ENCODE assay signal across 13 mouse cellular contexts in the genomic region with DNA sequence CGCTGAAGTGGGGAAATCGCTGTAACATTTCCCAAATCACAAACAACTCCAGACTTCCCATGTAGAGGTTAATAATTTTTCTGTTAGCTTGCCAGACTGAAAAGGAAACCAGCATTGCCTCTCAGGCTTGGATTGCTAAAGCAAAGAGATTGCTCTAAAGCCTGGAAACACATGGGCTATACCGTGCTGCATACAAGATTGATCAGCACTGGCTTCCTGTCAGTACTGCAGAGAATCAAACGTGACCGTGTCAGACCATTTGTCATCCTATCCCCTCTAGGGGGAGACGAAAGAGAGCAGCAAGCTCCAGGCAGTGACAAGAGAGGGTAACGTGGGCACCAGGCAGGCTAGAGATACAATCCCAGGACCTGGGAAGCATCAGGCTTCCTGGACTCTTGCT. TPM values are rescaled to one million over a fixed set of nuclear protein-coding genes. Genes with fewer than 3 reads are reported as not detected.
DNase-seq lines count a peak whose midpoint lies in the region; ATAC-seq and TF ChIP-seq lines count a peak whose summit lies in the region.
"Had no signal": no experiment of that assay in that cellular context is flagged by ENCODE, and none has a peak within 500 bp of the region (broad histone marks: within the 10 kb centered on the region; RNA-seq: fewer than 3 reads in every experiment).

No protein-coding gene starts in this region.

- H3K36me3 ChIP-seq in forebrain, postnatal 0 days (ENCODE audit: insufficient read depth), result no peaks in the 10 kb centered on the region
- no peaks in the 10 kb centered on the region for H3K36me3 ChIP-seq in forebrain, embryonic 12.5 days (replicated peaks)
- no peaks in the 10 kb centered on the region for H3K36me3 ChIP-seq in midbrain, postnatal 0 days (ENCODE audit: insufficient read depth, low read length)
- no peaks in the 10 kb centered on the region for H3K36me3 ChIP-seq in midbrain, embryonic 13.5 days
- H3K36me3 ChIP-seq in intestine, postnatal 0 days (ENCODE audit: control insufficient read depth, insufficient read depth), result no peaks in the 10 kb centered on the region
- H3K36me3 ChIP-seq in midbrain, embryonic 11.5 days (ENCODE audit: control insufficient read depth, insufficient read depth, low read length), result no peaks in the 10 kb centered on the region
- H3K36me3 ChIP-seq: heart, embryonic 12.5 days had no signal

- H3K9ac ChIP-seq in forebrain, postnatal 0 days, result no peak overlapping the region
- no peak overlapping the region for H3K9ac ChIP-seq in forebrain, embryonic 12.5 days
- no peak overlapping the region for H3K9ac ChIP-seq in midbrain, postnatal 0 days (replicated peaks; ENCODE audit: low read length, poor library complexity, severe bottlenecking)
- no peak overlapping the region for H3K9ac ChIP-seq in midbrain, embryonic 13.5 days (replicated peaks)
- no peak overlapping the region for H3K9ac ChIP-seq in intestine, postnatal 0 days (ENCODE audit: low read depth, low read length)
- H3K9ac ChIP-seq in midbrain, embryonic 11.5 days (ENCODE audit: low read length), result no peak overlapping the region
- H3K9ac ChIP-seq: heart, embryonic 12.5 days had no signal

- no peak overlapping the region for H3K27ac ChIP-seq in forebrain, postnatal 0 days (ENCODE audit: low read depth, low read length)
- no peak overlapping the region for H3K27ac ChIP-seq in forebrain, embryonic 12.5 days
- no peak overlapping the region for H3K27ac ChIP-seq in midbrain, postnatal 0 days (ENCODE audit: low read depth, low read length)
- no peak overlapping the region for H3K27ac ChIP-seq in midbrain, embryonic 13.5 days
- H3K27ac ChIP-seq in intestine, postnatal 0 days (ENCODE audit: low read depth, low read length), result no peak overlapping the region
- no peak overlapping the region for H3K27ac ChIP-seq in midbrain, embryonic 11.5 days (ENCODE audit: low read depth, low read length)

- H3K4me3 ChIP-seq in forebrain, postnatal 0 days (ENCODE audit: low read depth, low read length), result no peak overlapping the region
- no peak overlapping the region for H3K4me3 ChIP-seq in forebrain, embryonic 12.5 days (replicated peaks)
- no peak overlapping the region for H3K4me3 ChIP-seq in midbrain, postnatal 0 days (ENCODE audit: low read depth, low read length)
- no peak overlapping the region for H3K4me3 ChIP-seq in midbrain, embryonic 13.5 days (replicated peaks)
- H3K4me3 ChIP-seq in intestine, postnatal 0 days (ENCODE audit: low read depth, low read length), result no peak overlapping the region
- no peak overlapping the region for H3K4me3 ChIP-seq in midbrain, embryonic 11.5 days (ENCODE audit: low read depth, low read length)
- H3K4me3 ChIP-seq: heart, embryonic 12.5 days; megakaryocyte, embryonic 14.5 days had no signal

- no peaks in the 10 kb centered on the region for H3K27me3 ChIP-seq in forebrain, postnatal 0 days (ENCODE audit: insufficient read depth, low read length)
- peaks cover 2% of the 10 kb centered on the region; the same call in 1 of the 2 replicates for H3K27me3 ChIP-seq in forebrain, embryonic 12.5 days
- H3K27me3 ChIP-seq in midbrain, postnatal 0 days (ENCODE audit: insufficient read depth, low read length), result no peaks in the 10 kb centered on the region
- H3K27me3 ChIP-seq in midbrain, embryonic 13.5 days, result no peaks in the 10 kb centered on the region
- no peaks in the 10 kb centered on the region for H3K27me3 ChIP-seq in intestine, postnatal 0 days (replicated peaks; ENCODE audit: control insufficient read depth, insufficient read depth, low read length)
- no peaks in the 10 kb centered on the region for H3K27me3 ChIP-seq in midbrain, embryonic 11.5 days (ENCODE audit: control insufficient read depth, insufficient read depth, low read length)
- H3K27me3 ChIP-seq: heart, embryonic 12.5 days had no signal

- TF ChIP-seq CTCF in forebrain, postnatal 0 days (IDR thresholded peaks at IDR 0.05; ENCODE audit: low read depth), result peak; percentile 35
- peak; percentile 34 for TF ChIP-seq CTCF in midbrain, postnatal 0 days (IDR thresholded peaks at IDR 0.05)
- TF ChIP-seq CTCF in intestine, postnatal 0 days (IDR thresholded peaks at IDR 0.05; ENCODE audit: low read depth), result peak; percentile 37; the same call in 1 of the 2 replicates

- no peak for ATAC-seq in forebrain, postnatal 0 days
- no peak for ATAC-seq in forebrain, embryonic 12.5 days (ENCODE audit: low FRiP score)
- no peak for ATAC-seq in midbrain, postnatal 0 days (ENCODE audit: low FRiP score)
- no peak for ATAC-seq in midbrain, embryonic 13.5 days
- no peak for ATAC-seq in intestine, postnatal 0 days
- ATAC-seq in midbrain, embryonic 11.5 days (ENCODE audit: low FRiP score), result no peak

- DNase-seq in forebrain, postnatal 0 days, result peak; percentile 8
- peak; percentile 32 for DNase-seq in midbrain, postnatal 0 days (ENCODE audit: low spot score)
- DNase-seq in thymus, postnatal 4 days, result peak; percentile 40
- DNase-seq in frontal cortex, postnatal 36 days (ENCODE audit: low spot score in 2 of 2), result no peak
- no peak for DNase-seq in midbrain, embryonic 11.5 days (ENCODE audit: low spot score, missing footprints)
- DNase-seq: adrenal gland, postnatal 36 days; layer of hippocampus, adult 9-11 months had no signal

- H3K4me1 ChIP-seq in forebrain, postnatal 0 days (ENCODE audit: insufficient read depth), result no peaks in the 10 kb centered on the region
- H3K4me1 ChIP-seq in forebrain, embryonic 12.5 days, result peaks cover 4% of the 10 kb centered on the region
- H3K4me1 ChIP-seq in midbrain, postnatal 0 days (ENCODE audit: insufficient read depth, low read length), result no peaks in the 10 kb centered on the region
- 0 out of 2 replicates have a peak, but pooled peaks cover 3% of the 10 kb centered on the region for H3K4me1 ChIP-seq in midbrain, embryonic 13.5 days (replicated peaks)
- H3K4me1 ChIP-seq in intestine, postnatal 0 days (replicated peaks; ENCODE audit: control insufficient read depth, insufficient read depth, low read length), result peaks cover 3% of the 10 kb centered on the region; the same call in 1 of the 2 replicates
- H3K4me1 ChIP-seq in midbrain, embryonic 11.5 days (ENCODE audit: control insufficient read depth, insufficient read depth, low read length), result no peaks in the 10 kb centered on the region

- H3K4me2 ChIP-seq in forebrain, postnatal 0 days (ENCODE audit: low read depth), result no peak overlapping the region
- H3K4me2 ChIP-seq in forebrain, embryonic 12.5 days, result no peak overlapping the region
- no peak overlapping the region for H3K4me2 ChIP-seq in midbrain, postnatal 0 days (ENCODE audit: low read depth, low read length, poor library complexity, severe bottlenecking)
- no peak overlapping the region for H3K4me2 ChIP-seq in midbrain, embryonic 13.5 days (replicated peaks)
- H3K4me2 ChIP-seq in intestine, postnatal 0 days (replicated peaks; ENCODE audit: low read depth), result no peak overlapping the region
- H3K4me2 ChIP-seq in midbrain, embryonic 11.5 days, result no peak overlapping the region
- H3K4me2 ChIP-seq: heart, embryonic 12.5 days had no signal

- 23% methylated on average over 7 of the region's 7 CpGs for WGBS in forebrain, postnatal 0 days
- 23% methylated on average over 7 of the region's 7 CpGs for WGBS in forebrain, embryonic 12.5 days
- WGBS in midbrain, postnatal 0 days, result 22% methylated on average over 7 of the region's 7 CpGs
- 24% methylated on average over 7 of the region's 7 CpGs for WGBS in midbrain, embryonic 13.5 days
- 21% methylated on average over 7 of the region's 7 CpGs for WGBS in intestine, postnatal 0 days
- 25% methylated on average over 7 of the region's 7 CpGs for WGBS in midbrain, embryonic 11.5 days

- H3K9me3 ChIP-seq in forebrain, postnatal 0 days (ENCODE audit: low read length), result no peaks in the 10 kb centered on the region
- H3K9me3 ChIP-seq in forebrain, embryonic 12.5 days, result no peaks in the 10 kb centered on the region
- H3K9me3 ChIP-seq in midbrain, postnatal 0 days (ENCODE audit: low read length), result no peaks in the 10 kb centered on the region
- no peaks in the 10 kb centered on the region for H3K9me3 ChIP-seq in midbrain, embryonic 13.5 days
- no peaks in the 10 kb centered on the region for H3K9me3 ChIP-seq in intestine, postnatal 0 days (ENCODE audit: control insufficient read depth)
- H3K9me3 ChIP-seq in midbrain, embryonic 11.5 days (ENCODE audit: control insufficient read depth, low read length), result no peaks in the 10 kb centered on the region
- H3K9me3 ChIP-seq: heart, embryonic 12.5 days; megakaryocyte, embryonic 14.5 days had no signal

RNA-seq across cellular contexts. Expression of gene Gstt1, which starts 7.6 kb away (rescaled TPM):
- 19.2 and 22.8 TPM in 2 replicates for total RNA-seq in forebrain, postnatal 0 days (2014; rRNA removed)
- 18.6 and 21.3 TPM in 2 replicates for polyA plus RNA-seq in forebrain, postnatal 0 days (2015; fragmentation: Nextera tagmentation; extraction: Ambion mirVana)
- 4.9 and 6.3 TPM in 2 replicates for polyA plus RNA-seq in forebrain, embryonic 12.5 days (2016; fragmentation: Nextera tagmentation; extraction: Ambion mirVana)
- total RNA-seq in midbrain, postnatal 0 days (2014; rRNA removed), result 22.6 and 37.1 TPM in 2 replicates
- polyA plus RNA-seq in midbrain, postnatal 0 days (2015; fragmentation: Nextera tagmentation; extraction: Ambion mirVana), result 21.4 and 26.2 TPM in 2 replicates
- 4.8 and 5.5 TPM in 2 replicates for polyA plus RNA-seq in midbrain, embryonic 13.5 days (2015; fragmentation: Nextera tagmentation; extraction: Ambion mirVana)
- polyA plus RNA-seq in intestine, postnatal 0 days (2015; fragmentation: Nextera tagmentation; extraction: Ambion mirVana), result 11.6 and 14.4 TPM in 2 replicates
- 4.9 and 6.1 TPM in 2 replicates for polyA plus RNA-seq in midbrain, embryonic 11.5 days (2014; fragmentation: Nextera tagmentation; extraction: Ambion mirVana)

RNA-seq across cellular contexts. Expression of gene Gstt3, which starts 9.6 kb away (rescaled TPM):
- total RNA-seq in forebrain, postnatal 0 days (2014; rRNA removed), result 1.7 and 2.3 TPM in 2 replicates
- 1.8 and 2.2 TPM in 2 replicates for polyA plus RNA-seq in forebrain, postnatal 0 days (2015; fragmentation: Nextera tagmentation; extraction: Ambion mirVana)
- polyA plus RNA-seq in forebrain, embryonic 12.5 days (2016; fragmentation: Nextera tagmentation; extraction: Ambion mirVana), result 1.5 and 2.1 TPM in 2 replicates
- 3.6 and 7.7 TPM in 2 replicates for total RNA-seq in midbrain, postnatal 0 days (2014; rRNA removed)
- polyA plus RNA-seq in midbrain, postnatal 0 days (2015; fragmentation: Nextera tagmentation; extraction: Ambion mirVana), result 2.5 and 2.8 TPM in 2 replicates
- 0.30 and 0.61 TPM in 2 replicates for polyA plus RNA-seq in midbrain, embryonic 13.5 days (2015; fragmentation: Nextera tagmentation; extraction: Ambion mirVana)
- 47.7 and 51.5 TPM in 2 replicates for polyA plus RNA-seq in intestine, postnatal 0 days (2015; fragmentation: Nextera tagmentation; extraction: Ambion mirVana)
- polyA plus RNA-seq in midbrain, embryonic 11.5 days (2014; fragmentation: Nextera tagmentation; extraction: Ambion mirVana), result 1.0 and 1.2 TPM in 2 replicates

RNA-seq across cellular contexts. Expression of gene Gm20441, which starts 10.0 kb away (rescaled TPM):
- not detected in 2 replicates for total RNA-seq in forebrain, postnatal 0 days (2014; rRNA removed)
- not detected in 2 replicates for polyA plus RNA-seq in forebrain, postnatal 0 days (2015; fragmentation: Nextera tagmentation; extraction: Ambion mirVana)
- polyA plus RNA-seq in forebrain, embryonic 12.5 days (2016; fragmentation: Nextera tagmentation; extraction: Ambion mirVana), result not detected in 2 replicates
- not detected in 2 replicates for total RNA-seq in midbrain, postnatal 0 days (2014; rRNA removed)
- polyA plus RNA-seq in midbrain, postnatal 0 days (2015; fragmentation: Nextera tagmentation; extraction: Ambion mirVana), result not detected in 2 replicates
- polyA plus RNA-seq in midbrain, embryonic 13.5 days (2015; fragmentation: Nextera tagmentation; extraction: Ambion mirVana), result not detected in 2 replicates
- 0.42 and 0.76 TPM in 2 replicates for polyA plus RNA-seq in intestine, postnatal 0 days (2015; fragmentation: Nextera tagmentation; extraction: Ambion mirVana)
- polyA plus RNA-seq in midbrain, embryonic 11.5 days (2014; fragmentation: Nextera tagmentation; extraction: Ambion mirVana), result not detected in 2 replicates
- polyA plus RNA-seq: C2C12; heart, embryonic 12.5 days had no signal

RNA-seq across cellular contexts. Expression of gene Ddt, which starts 17.6 kb away (rescaled TPM):
- 33.3 and 39.7 TPM in 2 replicates for total RNA-seq in forebrain, postnatal 0 days (2014; rRNA removed)
- polyA plus RNA-seq in forebrain, postnatal 0 days (2015; fragmentation: Nextera tagmentation; extraction: Ambion mirVana), result 78.2 and 79.4 TPM in 2 replicates
- polyA plus RNA-seq in forebrain, embryonic 12.5 days (2016; fragmentation: Nextera tagmentation; extraction: Ambion mirVana), result 81.8 TPM in 2 replicates
- 71.1 and 72.9 TPM in 2 replicates for total RNA-seq in midbrain, postnatal 0 days (2014; rRNA removed)
- 92.9 and 102 TPM in 2 replicates for polyA plus RNA-seq in midbrain, postnatal 0 days (2015; fragmentation: Nextera tagmentation; extraction: Ambion mirVana)
- 83.7 and 87.8 TPM in 2 replicates for polyA plus RNA-seq in midbrain, embryonic 13.5 days (2015; fragmentation: Nextera tagmentation; extraction: Ambion mirVana)
- 122 and 129 TPM in 2 replicates for polyA plus RNA-seq in intestine, postnatal 0 days (2015; fragmentation: Nextera tagmentation; extraction: Ambion mirVana)
- 89.8 and 94.7 TPM in 2 replicates for polyA plus RNA-seq in midbrain, embryonic 11.5 days (2014; fragmentation: Nextera tagmentation; extraction: Ambion mirVana)

RNA-seq across cellular contexts. Expression of gene Cabin1, which starts 26.6 kb away (rescaled TPM):
- 67.0 and 85.5 TPM in 2 replicates for total RNA-seq in forebrain, postnatal 0 days (2014; rRNA removed)
- 19.8 and 28.0 TPM in 2 replicates for polyA plus RNA-seq in forebrain, postnatal 0 days (2015; fragmentation: Nextera tagmentation; extraction: Ambion mirVana)
- 42.8 and 51.9 TPM in 2 replicates for polyA plus RNA-seq in forebrain, embryonic 12.5 days (2016; fragmentation: Nextera tagmentation; extraction: Ambion mirVana)
- 83.4 and 93.3 TPM in 2 replicates for total RNA-seq in midbrain, postnatal 0 days (2014; rRNA removed)
- 30.1 and 31.6 TPM in 2 replicates for polyA plus RNA-seq in midbrain, postnatal 0 days (2015; fragmentation: Nextera tagmentation; extraction: Ambion mirVana)
- 36.0 and 39.7 TPM in 2 replicates for polyA plus RNA-seq in midbrain, embryonic 13.5 days (2015; fragmentation: Nextera tagmentation; extraction: Ambion mirVana)
- 14.1 and 15.6 TPM in 2 replicates for polyA plus RNA-seq in intestine, postnatal 0 days (2015; fragmentation: Nextera tagmentation; extraction: Ambion mirVana)
- 28.7 and 31.6 TPM in 2 replicates for polyA plus RNA-seq in midbrain, embryonic 11.5 days (2014; fragmentation: Nextera tagmentation; extraction: Ambion mirVana)

Comparison
In these comparisons a context has a peak if more than half of its experiments do, and no peak if none do; other contexts are left out.
1. DNase-seq: peak in forebrain, postnatal 0 days (single experiment), midbrain, postnatal 0 days (single experiment) and thymus, postnatal 4 days (single experiment); none in frontal cortex, postnatal 36 days (0 of 2) and midbrain, embryonic 11.5 days (single experiment).
2. RNA of gene Gstt3, which starts 9.6 kb away (polyA plus RNA-seq): 47.7 to 51.5 TPM in intestine, postnatal 0 days; 2.5 to 2.8 TPM in midbrain, postnatal 0 days, 1.8 to 2.2 TPM in forebrain, postnatal 0 days, 1.5 to 2.1 TPM in forebrain, embryonic 12.5 days, 1.0 to 1.2 TPM in midbrain, embryonic 11.5 days and 0.30 to 0.61 TPM in midbrain, embryonic 13.5 days; every median in the first group is over 10 times any median in the second.
3. Peak in every context shown above with its lines, with median percentiles within 50 percentile points of each other: CTCF ChIP-seq.